Mouse (Mus musculus) kidney, postnatal 10 days (tissue): ENCODE measurements around the gene Zfyve1.
A peak's percentile ranks its signal among the peaks of the same experiment; 100 is the strongest.
"Not testable (repeated sequence)": the region's sequence is repeated elsewhere in the genome, so short reads cannot be mapped to it uniquely, and the experiment has no call there.

Experiments used
- DNase-seq: peaks from one replicate; pipeline ENCODE4 v3.0.0; 2021; ENCODE audit warnings: mixed read lengths

The Zfyve1 gene

DNA sequence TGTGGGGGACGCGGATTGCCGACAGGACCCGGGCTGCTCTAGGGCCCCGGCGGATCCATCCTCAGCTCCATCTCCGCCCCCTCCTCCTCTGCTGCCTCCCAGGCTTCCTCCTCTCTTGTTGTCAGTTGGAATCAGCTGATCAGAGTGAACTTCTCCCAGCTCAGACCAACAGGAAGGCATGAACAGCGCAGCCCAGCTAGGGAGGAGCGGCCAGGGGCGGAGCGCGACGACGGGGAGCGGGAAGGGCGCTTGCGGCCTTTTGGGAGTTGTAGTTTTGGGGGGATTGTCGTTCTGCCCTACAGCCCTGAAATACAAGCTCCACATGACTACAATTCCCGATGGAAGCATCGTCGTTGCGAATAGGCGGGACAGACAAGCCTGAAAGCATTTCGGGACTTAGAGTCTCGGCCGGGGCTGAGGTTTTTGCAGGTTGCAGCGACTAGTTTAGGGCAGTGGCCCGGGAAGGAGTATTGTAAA lies at the start of gene Zfyve1:
Gene Zfyve1, minus strand, starts transcription at position 198 of the 477 bp plus-strand sequence.
- DNase-seq = peak; percentile 95

DNA sequence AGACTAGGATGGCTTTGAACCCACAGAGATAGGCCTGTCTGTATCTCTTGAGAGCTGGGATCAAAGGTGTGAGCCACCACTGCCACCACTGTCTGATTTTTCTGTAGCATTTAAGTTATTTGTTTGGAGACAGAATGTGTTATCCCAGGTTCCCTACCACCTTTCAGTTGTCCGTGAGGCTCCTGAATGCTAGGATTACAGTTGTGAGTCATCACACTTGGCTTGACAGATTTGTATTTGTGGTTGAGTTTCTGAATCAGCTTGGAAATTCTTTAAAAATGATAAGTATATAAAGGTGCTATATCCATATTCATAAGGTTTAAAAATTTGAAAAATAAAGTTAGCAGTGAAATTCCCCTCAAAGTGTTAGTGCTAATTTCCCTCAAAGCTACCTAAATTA lies 46.1 kb upstream of the Zfyve1 start:
- no peak for DNase-seq

DNA sequence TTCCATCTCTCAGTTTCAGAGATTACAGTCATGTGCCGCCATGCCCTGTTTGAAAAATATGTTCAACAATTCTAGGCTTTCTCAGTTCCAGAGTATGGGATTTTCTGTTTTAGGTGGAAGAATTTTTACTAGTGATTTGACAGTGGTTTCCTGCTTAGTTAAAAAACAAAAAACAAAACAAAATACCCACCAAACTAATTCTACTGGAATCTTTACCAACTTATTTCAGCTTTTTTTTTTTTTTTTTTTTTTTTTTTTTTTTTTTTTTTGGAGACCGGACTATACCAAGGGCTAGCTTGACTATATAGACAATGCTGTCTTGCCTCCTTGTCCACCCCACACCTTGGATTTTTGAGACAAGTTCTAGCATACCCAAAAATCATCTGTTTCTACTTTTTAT lies 44.2 kb upstream of the Zfyve1 start:
- DNase-seq = no peak

DNA sequence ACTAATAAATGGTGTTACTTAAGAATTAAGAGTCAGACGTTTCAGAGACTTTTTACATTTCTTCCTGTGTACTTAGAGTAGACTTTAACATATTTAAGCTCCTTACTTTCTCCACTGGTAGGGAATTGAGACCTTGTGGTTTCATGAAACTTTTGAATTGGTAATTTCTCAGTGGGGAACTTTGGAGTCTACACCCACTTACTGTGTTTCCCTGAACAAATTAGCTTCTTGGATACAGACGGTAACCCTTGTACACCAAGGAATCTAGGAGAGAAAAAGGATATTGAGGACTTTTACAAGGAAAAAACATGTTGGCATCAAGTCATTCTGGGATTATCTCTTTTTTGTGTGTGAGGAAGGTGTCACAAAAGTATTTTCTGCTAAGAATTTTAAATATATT lies 36.8 kb upstream of the Zfyve1 start:
- no peak for DNase-seq

DNA sequence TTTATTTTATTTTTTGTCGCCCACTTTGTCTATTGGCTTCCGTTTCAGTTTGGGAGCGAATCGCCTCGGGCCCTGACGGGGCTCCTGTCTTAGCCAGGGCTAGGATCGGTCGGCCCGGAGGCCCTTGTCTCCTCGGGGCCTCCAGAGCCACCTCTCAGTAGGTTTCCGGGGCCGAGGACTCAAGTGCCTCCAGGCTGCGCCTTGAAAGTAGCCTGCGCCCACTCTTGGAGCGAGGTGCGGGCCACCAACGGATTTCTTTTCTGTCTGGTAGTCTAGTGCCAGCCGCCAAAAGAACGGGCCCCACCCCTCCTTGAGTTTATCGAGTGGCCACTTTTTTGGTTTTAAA lies 35.6 kb upstream of the Zfyve1 start:
- DNase-seq = peak; percentile 63

DNA sequence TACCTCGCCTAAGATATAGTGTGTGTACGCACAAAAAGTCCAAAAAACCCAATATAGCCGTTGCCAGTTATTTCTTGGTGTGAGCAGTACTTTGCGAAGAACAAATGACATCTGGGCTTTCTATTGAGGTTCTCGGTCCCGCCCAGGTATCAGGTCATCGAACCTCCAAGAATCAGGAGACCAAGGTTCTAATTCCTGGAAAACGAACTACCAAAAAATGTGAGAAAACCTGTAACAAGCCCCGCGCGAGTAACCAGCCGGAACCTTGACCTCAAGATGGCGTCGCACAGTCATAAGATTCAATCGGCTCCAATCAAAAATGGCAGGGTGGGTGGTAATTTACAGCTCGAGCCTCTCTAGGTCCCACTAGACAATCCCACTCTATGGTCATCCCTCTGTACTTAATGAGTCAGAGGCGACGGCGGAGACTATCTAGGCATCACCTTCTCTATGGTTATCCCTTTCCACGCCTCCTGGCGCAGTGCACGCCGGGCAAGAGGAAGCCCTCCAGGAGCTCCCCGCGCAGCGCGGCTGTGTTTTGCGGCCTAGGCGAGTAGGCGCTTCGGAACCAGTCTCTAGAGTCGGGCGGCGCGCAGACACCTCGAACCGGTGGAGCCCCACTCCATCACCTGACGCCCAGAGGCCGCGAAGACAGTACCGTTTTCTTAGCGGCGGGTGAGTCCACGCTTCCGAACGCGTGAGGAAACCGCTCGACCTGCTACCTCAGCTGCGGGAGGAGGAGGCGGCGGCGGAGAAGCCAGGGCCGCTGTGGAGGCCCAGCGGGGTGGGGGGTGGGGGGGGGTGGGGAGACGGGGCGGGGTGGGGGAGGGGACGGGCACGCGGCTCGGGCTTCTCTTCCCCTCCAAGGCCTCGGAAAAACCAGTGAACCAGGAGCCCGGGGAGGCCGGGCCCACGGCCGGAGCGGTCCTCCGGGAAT lies 35.0 kb upstream of the Zfyve1 start:
- peak; percentile 95 for DNase-seq

DNA sequence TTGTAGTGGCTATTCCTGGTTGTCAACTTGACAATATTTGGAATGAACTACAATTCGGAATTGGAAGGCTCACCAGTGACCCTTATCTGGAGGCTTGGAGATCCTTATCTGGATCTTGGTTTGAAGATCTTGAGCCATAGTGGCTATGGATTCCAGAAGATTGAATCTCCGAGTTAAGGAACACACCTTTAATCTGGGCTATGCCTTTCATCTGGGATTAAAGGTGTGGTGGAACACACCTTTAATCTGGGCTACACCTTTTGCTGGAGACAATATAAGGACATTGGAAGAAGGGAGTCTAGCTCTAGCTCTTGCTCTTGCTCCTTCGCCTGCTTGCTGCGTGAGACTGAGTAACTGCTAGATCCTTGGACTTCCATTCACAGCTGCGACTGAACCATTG lies 33.9 kb upstream of the Zfyve1 start, which contains the start of gene Rbm25:
Gene Rbm25, plus strand, starts transcription at position 301 of the 400 bp plus-strand sequence.
- not testable (repeated sequence) for DNase-seq

DNA sequence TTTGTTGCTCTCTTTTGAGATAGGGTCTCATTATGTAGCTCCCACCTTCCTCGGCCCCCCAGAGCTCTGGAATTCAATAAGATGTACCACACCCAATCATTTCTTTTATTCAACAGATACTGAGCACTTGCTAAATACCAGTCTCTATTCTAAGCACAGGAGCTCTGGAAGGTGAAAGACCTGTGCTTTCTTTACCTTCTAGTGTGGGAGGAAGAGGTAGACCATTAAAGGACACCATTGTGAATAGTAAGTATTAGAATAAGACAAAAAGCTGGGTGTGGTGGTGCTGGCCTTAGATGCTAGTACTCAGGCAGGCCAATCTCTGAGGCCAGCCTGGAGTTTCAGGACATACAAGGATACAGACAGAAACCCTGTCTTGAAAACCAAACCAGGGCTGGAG lies 27.3 kb upstream of the Zfyve1 start:
- DNase-seq = no peak

DNA sequence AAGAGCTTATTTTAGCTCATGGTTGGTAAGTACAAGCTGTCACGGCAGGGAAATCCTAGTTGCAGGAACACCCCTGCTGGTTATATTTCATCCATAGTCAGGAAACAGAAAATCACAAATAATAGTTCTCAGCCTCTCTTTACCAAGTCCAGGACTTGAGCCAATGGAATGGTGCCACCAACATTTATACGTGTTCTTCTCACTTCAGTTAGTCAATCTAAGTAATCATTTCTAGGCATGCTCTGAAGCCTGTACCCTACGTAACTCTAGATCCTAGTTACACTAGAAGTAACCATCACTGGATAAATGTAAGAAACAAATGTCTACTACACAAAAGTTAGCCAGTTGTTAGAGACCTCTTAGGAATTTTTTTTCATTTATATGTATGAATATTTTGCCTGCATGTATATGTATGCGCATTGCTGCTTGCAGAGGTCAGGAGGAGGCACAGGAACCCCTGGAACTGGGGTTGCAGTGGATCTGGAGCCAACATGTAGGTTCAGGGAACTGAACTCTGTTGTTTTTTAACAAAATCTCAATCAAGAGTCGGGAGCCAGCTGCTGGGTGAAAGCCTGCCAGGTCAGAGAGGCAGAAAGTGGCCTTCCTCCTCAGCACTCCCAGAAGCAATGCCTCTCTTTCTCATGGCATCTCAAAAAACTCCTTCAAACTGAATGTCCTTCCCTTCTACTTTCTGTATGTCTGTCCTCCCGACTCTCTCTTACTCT lies 25.2 kb upstream of the Zfyve1 start:
- no peak for DNase-seq

DNA sequence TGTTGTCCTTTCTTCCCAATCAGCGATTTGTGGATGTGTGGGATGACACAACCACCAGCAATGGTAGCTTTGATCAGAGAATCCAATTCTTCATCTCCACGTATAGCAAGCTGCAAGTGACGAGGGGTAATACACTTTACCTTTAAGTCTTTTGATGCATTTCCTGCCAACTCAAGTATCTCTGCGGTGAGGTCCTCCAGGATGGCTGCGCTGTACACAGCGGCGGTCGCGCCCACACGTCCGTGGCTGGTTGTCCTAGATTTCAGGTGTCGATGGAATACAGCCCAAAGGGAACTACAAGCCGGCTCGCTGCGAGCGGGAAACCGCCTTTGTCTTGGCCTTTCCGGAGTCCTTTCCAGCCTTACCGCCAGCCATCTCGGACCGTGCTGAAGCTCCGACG lies 23.7 kb upstream of the Zfyve1 start:
- not testable (repeated sequence) for DNase-seq

DNA sequence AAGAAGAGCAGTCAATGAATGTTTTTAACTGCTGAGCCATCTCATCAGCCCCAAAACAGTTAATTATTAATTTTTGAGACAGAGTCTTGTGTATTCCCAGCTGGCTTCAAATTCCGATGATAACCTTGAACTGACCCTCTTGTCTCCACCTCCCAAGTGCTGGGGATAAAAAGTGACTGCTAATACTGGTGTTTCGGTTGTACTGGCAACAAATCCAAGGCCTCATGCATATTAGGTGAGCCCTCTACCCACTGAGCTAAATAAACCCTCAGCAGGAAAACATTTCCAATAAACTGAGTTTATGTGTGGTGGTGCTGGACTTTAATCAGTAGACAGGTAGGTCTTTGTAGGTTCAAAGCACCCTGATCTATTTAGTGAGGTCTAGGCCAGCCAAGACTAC lies 22.0 kb upstream of the Zfyve1 start:
- DNase-seq = no peak

DNA sequence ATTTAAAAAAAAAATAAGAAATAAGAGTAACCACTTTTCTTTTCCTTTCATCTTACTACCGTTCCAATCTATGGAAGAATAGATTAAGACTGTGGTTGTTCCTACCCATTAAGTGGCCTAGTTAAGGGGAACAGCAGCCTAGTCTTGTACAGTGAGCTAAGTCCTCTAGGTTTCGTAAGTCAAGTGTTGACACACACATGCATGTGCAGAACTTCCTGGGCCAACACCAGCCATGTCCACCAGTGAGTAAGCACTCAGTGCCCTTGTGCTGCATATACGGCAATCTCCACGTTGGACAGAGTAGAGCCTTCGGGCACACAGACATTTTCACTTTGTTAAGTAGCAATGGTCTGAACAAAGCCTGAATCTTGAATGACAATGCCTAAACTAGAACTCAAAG lies 20.2 kb upstream of the Zfyve1 start:
- DNase-seq = no peak

DNA sequence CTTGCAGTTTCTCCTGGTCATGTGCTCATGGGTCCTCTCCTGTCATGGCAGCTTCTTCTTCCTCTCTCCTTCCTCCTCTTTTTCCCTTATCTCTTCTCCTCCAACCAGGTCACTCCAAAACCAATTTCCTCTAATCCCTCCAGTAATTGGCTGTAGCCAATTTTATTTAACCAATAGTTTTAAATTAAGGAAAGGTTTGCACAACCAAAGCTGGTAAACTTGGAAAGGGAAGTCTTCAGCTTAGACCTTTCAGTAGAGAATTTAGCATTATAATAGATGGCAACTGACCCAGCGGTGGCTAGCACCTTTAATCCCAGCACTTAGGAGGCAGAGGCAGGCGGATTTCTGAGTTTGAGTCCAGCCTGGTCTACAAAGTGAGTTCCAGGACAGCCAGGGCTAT lies 9.4 kb upstream of the Zfyve1 start:
- DNase-seq = not testable (repeated sequence)

DNA sequence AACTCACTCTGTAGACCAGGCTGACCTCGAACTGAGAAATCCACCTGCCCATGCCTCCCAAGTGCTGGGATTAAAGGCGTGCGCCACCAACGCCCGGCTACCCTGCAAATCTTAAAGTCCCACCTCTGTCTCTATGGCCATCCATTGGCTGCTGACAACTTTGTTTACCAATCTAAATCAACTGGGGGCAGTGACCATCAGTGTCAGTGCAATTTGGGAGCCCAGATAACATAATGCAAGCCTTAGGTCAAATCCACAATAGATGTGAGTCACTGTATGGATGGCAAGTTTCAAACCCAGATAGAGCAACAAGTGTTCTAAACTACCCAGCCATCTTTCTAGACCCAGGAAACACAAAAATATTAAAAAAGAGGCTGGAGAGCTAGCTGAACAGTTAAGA lies 5.3 kb upstream of the Zfyve1 start:
- DNase-seq = no peak

DNA sequence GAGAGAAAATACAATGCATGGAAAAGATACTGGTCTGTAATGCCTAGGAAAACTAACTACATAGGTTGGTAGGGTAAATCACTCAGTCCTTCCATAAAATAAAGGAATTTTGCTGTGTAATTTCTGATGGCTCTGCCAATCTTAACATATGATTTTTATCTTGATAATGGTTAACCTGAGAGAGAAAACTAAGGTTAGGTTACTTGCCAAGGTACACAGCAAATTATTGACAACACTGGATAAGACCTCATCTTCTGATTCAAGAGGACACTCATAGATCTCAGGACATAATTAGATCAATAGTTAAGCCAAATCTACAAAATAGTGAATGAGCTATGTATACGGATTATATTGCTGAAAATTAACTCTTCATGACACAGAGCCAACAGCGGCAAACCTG lies 859 bp upstream of the Zfyve1 start:
- DNase-seq = no peak

DNA sequence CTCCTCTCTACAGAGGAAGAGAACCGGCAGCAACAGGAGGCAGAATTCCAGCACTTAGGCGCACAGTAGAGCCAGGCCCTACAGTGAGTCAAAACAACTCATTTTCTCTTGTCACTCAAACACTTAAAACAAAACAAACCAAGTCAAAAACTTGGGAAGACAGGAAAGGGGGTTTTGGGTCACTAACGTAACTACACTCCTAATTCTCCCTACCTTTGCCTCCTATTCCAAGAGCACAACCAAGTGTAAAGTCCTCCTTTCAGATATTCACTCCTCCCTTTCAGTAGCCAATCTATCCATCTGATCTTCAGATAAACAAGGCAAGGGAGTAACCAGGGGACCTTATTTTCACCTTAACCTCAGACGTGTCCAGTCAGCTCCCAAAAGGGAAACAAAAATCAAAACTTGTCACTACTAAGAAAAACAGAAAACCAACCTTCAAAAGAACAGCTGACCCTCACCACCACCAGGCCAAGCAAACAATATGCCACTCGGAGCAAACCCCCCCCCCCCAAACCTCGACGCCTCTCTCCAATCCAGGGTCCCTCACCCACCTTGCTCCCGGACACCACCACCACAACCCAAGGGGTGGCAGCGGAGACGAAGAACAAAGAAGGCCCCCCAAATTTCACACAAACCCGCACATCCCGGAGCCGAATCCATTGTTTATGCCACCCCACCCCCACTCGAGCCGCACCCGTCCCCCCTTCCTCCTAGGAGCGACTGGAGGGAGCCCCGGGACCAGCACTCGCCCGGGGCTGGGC lies 649 bp downstream of the Zfyve1 start:
- peak; percentile 20 for DNase-seq

DNA sequence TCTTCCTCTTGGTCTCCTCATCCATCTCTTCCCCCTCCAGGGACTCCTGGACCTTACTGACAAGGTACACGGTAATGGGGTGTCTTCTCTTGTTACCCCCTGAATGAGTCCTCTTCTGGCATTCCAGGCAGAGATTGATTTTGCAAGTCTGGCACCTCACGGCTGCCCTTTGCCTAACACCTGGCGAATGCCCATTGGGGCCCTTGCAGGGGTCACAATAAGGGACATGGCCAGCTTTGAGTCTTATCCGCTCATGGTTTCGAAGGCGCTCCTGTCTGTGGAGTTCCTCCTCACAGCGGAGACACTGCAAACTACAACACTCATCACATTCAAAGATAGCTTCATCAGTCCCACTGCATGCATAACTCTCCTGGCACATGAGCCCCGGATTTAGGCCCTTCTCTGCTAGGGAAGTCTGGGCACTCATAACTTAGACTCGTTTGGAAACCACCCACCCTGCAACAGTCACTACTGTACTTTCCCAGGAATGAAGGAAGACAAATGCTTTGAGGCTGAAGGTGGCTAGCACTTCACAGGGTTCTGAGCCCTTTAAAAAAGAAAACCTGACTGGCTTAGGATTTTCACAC lies 2.5 kb downstream of the Zfyve1 start:
- no peak for DNase-seq

DNA sequence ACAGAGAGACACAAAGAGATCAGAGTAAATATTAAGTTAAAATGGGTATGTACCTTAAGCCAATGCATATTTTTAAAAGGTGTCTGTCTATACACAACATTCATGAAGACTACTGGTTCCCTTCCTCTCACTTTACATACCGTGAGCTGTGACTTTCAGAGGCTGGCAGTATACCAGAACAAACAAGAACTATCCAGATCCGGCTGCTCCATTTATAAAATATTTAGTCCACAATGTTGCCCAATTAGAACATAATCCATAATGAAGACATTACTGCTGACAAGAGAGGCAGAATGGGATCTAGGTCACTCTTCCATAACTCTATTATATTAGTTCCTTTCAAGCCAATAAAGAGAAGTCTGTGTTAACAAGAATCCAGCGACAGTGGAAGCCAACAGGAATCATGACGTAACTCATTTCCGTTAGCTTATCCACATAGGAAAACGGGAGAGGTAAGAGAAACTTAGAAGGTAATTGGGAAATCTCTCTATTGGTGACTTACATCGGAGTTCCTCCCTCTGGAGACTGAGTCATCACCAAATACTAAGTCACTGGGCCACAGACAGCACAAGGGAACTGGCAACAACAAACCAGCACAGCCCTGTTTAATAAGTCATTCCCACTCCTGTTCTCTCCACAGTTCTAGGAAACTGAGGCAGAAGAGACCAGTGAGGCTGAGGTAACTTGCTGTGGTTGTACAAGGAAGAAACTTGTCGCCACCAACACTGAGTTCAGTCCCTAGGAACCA lies 5.1 kb downstream of the Zfyve1 start:
- DNase-seq = no peak

DNA sequence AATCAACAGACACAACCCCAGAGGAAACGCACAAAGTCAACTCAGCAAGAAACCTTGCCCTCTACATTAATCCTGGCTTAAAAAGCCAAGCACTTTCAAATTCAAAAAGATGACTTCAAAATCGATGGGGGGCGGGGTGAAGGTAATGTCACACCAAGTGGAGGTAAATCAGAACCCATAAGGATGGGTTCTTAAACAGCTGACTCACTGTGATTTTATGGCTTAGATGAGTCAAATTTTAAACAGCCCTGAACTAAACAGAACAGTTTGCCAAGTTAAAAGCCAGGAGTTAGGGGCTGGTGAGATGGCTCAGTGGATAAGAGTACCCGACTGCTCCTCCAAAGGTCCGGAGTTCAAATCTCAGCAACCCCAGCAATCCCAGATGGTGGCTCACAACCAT lies 10.4 kb downstream of the Zfyve1 start:
- no peak for DNase-seq

DNA sequence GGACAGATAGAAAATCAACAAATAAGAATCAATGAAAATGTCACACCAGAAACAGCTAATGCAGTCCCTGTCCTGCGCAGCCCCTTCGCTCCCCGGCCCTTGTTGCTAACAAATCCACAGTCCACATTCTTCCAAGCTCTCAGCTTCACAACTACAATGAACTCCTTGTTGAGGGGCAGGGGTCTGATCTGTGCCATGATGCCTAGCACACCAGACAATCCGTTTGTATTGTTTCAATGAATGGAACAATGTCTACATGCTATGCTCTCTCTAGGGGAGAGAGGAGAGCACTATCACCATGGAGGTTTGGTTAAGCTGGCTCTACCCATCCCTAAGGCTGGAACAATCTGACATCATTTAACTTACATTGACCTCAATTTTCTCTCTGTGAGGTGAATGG lies 14.3 kb downstream of the Zfyve1 start:
- DNase-seq = no peak

DNA sequence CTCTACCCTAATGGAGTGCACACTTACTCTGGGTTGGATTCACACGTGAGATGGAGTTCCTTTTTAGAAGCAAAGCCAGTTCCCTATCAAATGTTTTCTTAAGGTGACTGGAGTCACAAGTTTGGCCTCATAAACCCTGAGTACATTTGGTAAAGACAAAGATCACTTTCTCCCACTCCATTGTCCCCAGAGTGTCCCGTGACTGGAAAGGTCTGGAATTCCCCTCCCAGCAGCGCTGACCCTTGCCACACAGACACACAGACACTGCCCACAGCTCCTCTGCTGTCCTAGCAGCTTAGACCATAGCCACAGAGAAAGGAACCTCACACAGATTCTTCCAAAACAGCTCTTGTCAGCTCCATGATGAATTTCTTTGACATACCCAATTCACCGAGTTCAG lies 14.9 kb downstream of the Zfyve1 start:
- DNase-seq = peak; percentile 43

DNA sequence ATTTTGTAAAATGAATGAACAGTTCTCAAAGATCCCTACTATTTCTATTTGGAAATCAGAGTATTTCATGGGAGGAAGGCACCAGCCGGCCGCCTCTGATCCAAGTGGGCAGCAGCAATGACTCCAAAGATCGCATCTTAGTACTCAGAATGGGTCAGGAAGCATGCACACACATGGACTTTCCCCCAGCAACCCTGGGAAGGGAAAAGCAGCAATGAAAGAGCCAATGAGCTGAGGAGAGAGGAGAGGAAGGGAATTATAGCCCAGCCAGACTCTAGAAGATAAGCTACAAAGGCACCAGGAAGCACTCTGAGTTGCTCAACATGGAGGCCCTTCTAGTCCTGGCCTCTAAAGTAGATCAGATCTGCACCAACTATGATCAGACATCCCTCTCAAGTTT lies 16.7 kb downstream of the Zfyve1 start:
- peak; percentile 33 for DNase-seq
